Mouse (Mus musculus): ENCODE results near the gene Gm8947. TPM values are rescaled to one million over a fixed set of nuclear protein-coding genes. Genes with fewer than 3 reads are reported as not detected.
"Not testable (repeated sequence)": the region's sequence is repeated elsewhere in the genome, so short reads cannot be mapped to it uniquely, and the experiment has no call there.

Gm8947 gene
- total and polyA plus RNA-seq, 2 experiments from 2014 or later: not detected

GRCm38 (mm10) chr1:151209824-151210355 lies 17.7 kb downstream of the Gm8947 start, which contains the start of gene Gm47996:
Gene Gm47996, plus strand, starts transcription at chr1:151210131.
- H3K4me1 ChIP-seq (ENCODE audit: insufficient read depth, low read length); H3K4me3 ChIP-seq (ENCODE audit: low read length); H3K27ac ChIP-seq; H3K27me3 ChIP-seq (ENCODE audit: insufficient read depth, low read length); H3K4me2 ChIP-seq (ENCODE audit: low read depth, low read length); H3K9ac ChIP-seq (replicated peaks; ENCODE audit: low read length); ATAC-seq; DNase-seq (ENCODE audit: low spot score); H3K36me3 ChIP-seq (ENCODE audit: insufficient read depth, low read length); H3K9me3 ChIP-seq (ENCODE audit: low read length): not testable (repeated sequence)
- WGBS: 94% methylated on average over 4 of the region's 8 CpGs

DNA sequence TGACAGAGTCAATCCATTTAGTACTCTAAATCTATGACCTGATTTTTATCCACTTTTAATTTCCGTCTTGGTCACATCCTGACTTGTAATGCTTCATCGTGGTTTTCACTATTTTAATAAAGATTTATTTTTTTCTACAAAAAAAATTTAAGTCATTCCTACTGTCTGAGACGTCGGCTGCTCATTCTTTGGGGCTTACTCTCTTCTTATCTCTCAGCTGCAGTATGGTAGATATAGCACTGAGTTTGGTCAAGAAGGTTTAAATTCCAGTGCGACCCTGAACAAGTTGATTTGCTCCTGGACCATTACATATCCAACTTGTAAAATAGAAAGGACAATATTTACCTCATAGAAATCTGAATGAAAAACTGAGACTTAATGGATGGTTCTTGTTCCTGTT lies 19.5 kb downstream of the Gm8947 start:
- ATAC-seq: not testable (repeated sequence)

DNA sequence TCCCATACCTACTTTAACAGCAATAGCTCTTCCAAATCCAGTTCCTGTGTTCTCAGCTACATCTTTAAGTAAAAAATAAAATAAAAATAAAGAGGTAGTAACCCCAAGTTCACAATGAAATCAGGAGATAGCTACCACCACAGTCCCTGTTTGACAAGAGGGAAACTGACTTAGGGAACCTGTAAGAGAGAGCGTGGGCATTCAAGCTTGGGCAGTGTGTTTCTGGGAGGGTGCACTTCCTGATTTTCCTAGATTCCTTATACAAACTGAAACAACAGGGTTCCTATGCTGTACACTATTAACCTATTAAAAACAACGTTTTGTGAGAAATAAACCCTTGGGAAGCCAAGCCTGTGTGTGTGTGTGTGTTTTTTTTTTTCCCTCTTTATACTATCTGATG lies 22.7 kb downstream of the Gm8947 start:
- Histone ChIP-seq H3K4me1 (ENCODE audit: insufficient read depth, low read length) (no peaks in the 10 kb centered on the region), H3K4me3 (ENCODE audit: low read length) (no peak overlapping the region), H3K27me3 (ENCODE audit: insufficient read depth, low read length) (no peaks in the 10 kb centered on the region), H3K27ac (no peak overlapping the region), H3K4me2 (ENCODE audit: low read depth, low read length) (no peak overlapping the region), H3K9me3 (ENCODE audit: low read length) (no peaks in the 10 kb centered on the region), H3K36me3 (ENCODE audit: insufficient read depth, low read length) (no peaks in the 10 kb centered on the region), H3K9ac (replicated peaks; ENCODE audit: low read length) (no peak overlapping the region)
- ATAC-seq (no peak), DNase-seq (ENCODE audit: low spot score) (no peak)
- TF ChIP-seq CTCF (IDR thresholded peaks at IDR 0.05; ENCODE audit: low read depth): no peak
- WGBS: 75% methylated on average over 2 of the region's 2 CpGs

More for the DNA sequence above, 19.5 kb downstream of the Gm8947 start:
- H3K27me3 ChIP-seq (ENCODE audit: insufficient read depth, low read length); H3K27ac ChIP-seq; H3K9me3 ChIP-seq (ENCODE audit: low read length); H3K36me3 ChIP-seq (ENCODE audit: insufficient read depth, low read length); H3K4me1 ChIP-seq (ENCODE audit: insufficient read depth, low read length); H3K9ac ChIP-seq (replicated peaks; ENCODE audit: low read length); DNase-seq (ENCODE audit: low spot score); H3K4me2 ChIP-seq (ENCODE audit: low read depth, low read length); H3K4me3 ChIP-seq (ENCODE audit: low read length): not testable (repeated sequence)
- WGBS: 97% methylated on average over 5 of the region's 5 CpGs

DNA sequence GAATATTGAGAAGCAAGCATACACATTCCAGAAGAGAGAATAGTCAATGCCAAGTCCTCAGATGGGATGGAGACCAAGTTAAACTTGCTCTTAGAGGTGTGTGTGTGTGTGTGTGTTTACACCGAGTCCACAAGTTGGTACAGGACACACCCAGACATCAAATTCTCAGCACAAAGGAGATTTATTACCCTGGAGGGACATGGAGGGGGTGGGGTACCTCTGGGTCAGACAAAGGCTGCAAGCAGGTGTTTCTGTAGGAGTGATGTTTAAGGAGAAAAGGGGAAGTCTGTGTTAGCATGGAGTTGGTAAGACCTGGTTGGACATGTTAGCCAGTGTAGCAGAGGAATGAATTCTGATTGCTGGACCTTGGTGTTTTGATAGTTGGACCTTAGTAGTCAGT lies 23.8 kb downstream of the Gm8947 start:
- no peaks in the 10 kb centered on the region for H3K36me3 ChIP-seq (ENCODE audit: insufficient read depth, low read length)
- no peaks in the 10 kb centered on the region for H3K4me1 ChIP-seq (ENCODE audit: insufficient read depth, low read length)
- H3K4me3 ChIP-seq (ENCODE audit: low read length): no peak overlapping the region
- H3K27me3 ChIP-seq (ENCODE audit: insufficient read depth, low read length): no peaks in the 10 kb centered on the region
- H3K9ac ChIP-seq (replicated peaks; ENCODE audit: low read length): no peak overlapping the region
- H3K9me3 ChIP-seq (ENCODE audit: low read length): no peaks in the 10 kb centered on the region
- WGBS: 90% methylated on average over 1 of the region's 1 CpGs
- no peak overlapping the region for H3K27ac ChIP-seq
- TF ChIP-seq CTCF (IDR thresholded peaks at IDR 0.05; ENCODE audit: low read depth): no peak
- no peak overlapping the region for H3K4me2 ChIP-seq (ENCODE audit: low read depth, low read length)
- ATAC-seq (no peak), DNase-seq (ENCODE audit: low spot score) (no peak)

GRCm38 (mm10) chr1:151216417-151216816 lies 24.2 kb downstream of the Gm8947 start:
- H3K4me1 ChIP-seq (ENCODE audit: insufficient read depth, low read length): no peaks in the 10 kb centered on the region
- H3K27me3 ChIP-seq (ENCODE audit: insufficient read depth, low read length): no peaks in the 10 kb centered on the region
- ATAC-seq: no peak
- no peak overlapping the region for H3K4me3 ChIP-seq (ENCODE audit: low read length)
- H3K36me3 ChIP-seq (ENCODE audit: insufficient read depth, low read length): no peaks in the 10 kb centered on the region
- no peak overlapping the region for H3K27ac ChIP-seq
- H3K9ac ChIP-seq (replicated peaks; ENCODE audit: low read length): no peak overlapping the region
- no peak for DNase-seq (ENCODE audit: low spot score)
- 73% methylated on average over 3 of the region's 3 CpGs for WGBS
- H3K9me3 ChIP-seq (ENCODE audit: low read length): no peaks in the 10 kb centered on the region
- TF ChIP-seq CTCF (IDR thresholded peaks at IDR 0.05; ENCODE audit: low read depth): no peak
- H3K4me2 ChIP-seq (ENCODE audit: low read depth, low read length): no peak overlapping the region

DNA sequence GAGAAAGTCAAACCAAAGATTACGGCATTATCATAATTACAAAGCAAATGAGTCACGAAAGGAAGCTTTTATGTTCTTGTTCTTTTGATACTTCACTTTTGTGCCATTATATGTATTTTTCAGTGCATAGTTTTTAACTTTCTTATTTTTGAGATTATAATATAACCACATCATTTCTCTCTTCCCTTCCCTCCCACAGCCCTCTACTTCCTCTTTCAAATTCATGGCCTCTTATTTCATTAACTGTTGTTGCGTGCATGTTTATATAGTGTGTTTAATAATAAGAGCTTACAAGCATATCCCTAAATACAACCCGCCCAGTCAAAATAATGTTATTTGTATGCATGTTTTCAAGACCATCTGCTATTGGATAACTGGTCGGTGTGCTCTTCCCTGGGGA lies 26.9 kb downstream of the Gm8947 start:
- TF ChIP-seq CTCF (IDR thresholded peaks at IDR 0.05; ENCODE audit: low read depth): no peak
- Histone ChIP-seq H3K27me3 (ENCODE audit: insufficient read depth, low read length) (no peaks in the 10 kb centered on the region), H3K9me3 (ENCODE audit: low read length) (no peaks in the 10 kb centered on the region), H3K4me1 (ENCODE audit: insufficient read depth, low read length) (no peaks in the 10 kb centered on the region), H3K9ac (replicated peaks; ENCODE audit: low read length) (no peak overlapping the region), H3K4me2 (ENCODE audit: low read depth, low read length) (no peak overlapping the region), H3K36me3 (ENCODE audit: insufficient read depth, low read length) (no peaks in the 10 kb centered on the region), H3K4me3 (ENCODE audit: low read length) (no peak overlapping the region), H3K27ac (no peak overlapping the region)
- ATAC-seq (no peak), DNase-seq (ENCODE audit: low spot score) (no peak)
- WGBS: 88% methylated on average over 5 of the region's 5 CpGs

- Histone ChIP-seq H3K9me3 (ENCODE audit: low read length) (no peaks in the 10 kb centered on the region), H3K4me1 (ENCODE audit: insufficient read depth, low read length) (no peaks in the 10 kb centered on the region), H3K27ac (no peak overlapping the region), H3K4me2 (ENCODE audit: low read depth, low read length) (no peak overlapping the region), H3K27me3 (ENCODE audit: insufficient read depth, low read length) (no peaks in the 10 kb centered on the region), H3K36me3 (ENCODE audit: insufficient read depth, low read length) (no peaks in the 10 kb centered on the region), H3K4me3 (ENCODE audit: low read length) (no peak overlapping the region), H3K9ac (replicated peaks; ENCODE audit: low read length) (no peak overlapping the region)
- 68% methylated on average over 7 of the region's 7 CpGs for WGBS
- no peak for DNase-seq (ENCODE audit: low spot score)
- no peak for TF ChIP-seq CTCF (IDR thresholded peaks at IDR 0.05; ENCODE audit: low read depth)
- ATAC-seq: no peak
Measured at GRCm38 (mm10) chr1:151220098-151220497, 27.9 kb downstream of the Gm8947 start.

Data from hindbrain, postnatal 0 days (tissue).